Mouse (Mus musculus) ovary, adult 18-20 months (tissue): ENCODE data around the gene Ralgds.
A peak's percentile ranks its signal among the peaks of the same experiment; 100 is the strongest.

Experiments used
- DNase-seq: peaks from one replicate; pipeline ENCODE4 v3.0.0; 2022; ENCODE audit warnings: low spot score, mixed read lengths

Gene Ralgds

GRCm38 (mm10) chr2:28564380-28564779 lies 51.5 kb downstream of the Ralgds start:
- DNase-seq = no peak

GRCm38 (mm10) chr2:28566545-28566944 lies 53.6 kb downstream of the Ralgds start:
- no peak for DNase-seq

- DNase-seq = no peak
These were observed 57.0 kb downstream of the Ralgds start for GRCm38 (mm10) chr2:28569903-28570302.

- no peak for DNase-seq
These were observed 62.4 kb downstream of the Ralgds start for GRCm38 (mm10) chr2:28575341-28575740.

GRCm38 (mm10) chr2:28576815-28577214 lies 63.9 kb downstream of the Ralgds start:
- no peak for DNase-seq

GRCm38 (mm10) chr2:28578003-28578402 lies 65.1 kb downstream of the Ralgds start:
- no peak for DNase-seq

GRCm38 (mm10) chr2:28582647-28583353 lies 69.9 kb downstream of the Ralgds start:
- DNase-seq = peak; percentile 79

- no peak for DNase-seq
These were observed 70.7 kb downstream of the Ralgds start, which contains the start of gene Gtf3c5 for GRCm38 (mm10) chr2:28583651-28584050. Gene Gtf3c5, minus strand, starts transcription at chr2:28583751.

- DNase-seq = peak; percentile 54
These were observed 72.2 kb downstream of the Ralgds start for GRCm38 (mm10) chr2:28585043-28585571.

- DNase-seq = no peak
These were observed 72.8 kb downstream of the Ralgds start for GRCm38 (mm10) chr2:28585730-28586129.

- DNase-seq = no peak
These were observed 75.6 kb downstream of the Ralgds start for GRCm38 (mm10) chr2:28588574-28588973.

- DNase-seq = no peak
These were observed 78.6 kb downstream of the Ralgds start for GRCm38 (mm10) chr2:28591479-28591878.

GRCm38 (mm10) chr2:28592809-28593208 lies 79.9 kb downstream of the Ralgds start:
- peak; percentile 26 for DNase-seq

GRCm38 (mm10) chr2:28596021-28596420 lies 83.1 kb downstream of the Ralgds start:
- DNase-seq = no peak

GRCm38 (mm10) chr2:28596998-28597397 lies 84.1 kb downstream of the Ralgds start:
- DNase-seq = no peak

- DNase-seq = no peak
These were observed 85.0 kb downstream of the Ralgds start for GRCm38 (mm10) chr2:28597733-28598547.

GRCm38 (mm10) chr2:28598692-28599568 lies 86.0 kb downstream of the Ralgds start:
- no peak for DNase-seq

GRCm38 (mm10) chr2:28599569-28599900 lies 86.6 kb downstream of the Ralgds start:
- no peak for DNase-seq

GRCm38 (mm10) chr2:28601720-28602590 lies 89.0 kb downstream of the Ralgds start:
- no peak for DNase-seq
